Mouse (Mus musculus): ENCODE measurements around the gene Olfr1368. TPM values are rescaled to one million over a fixed set of nuclear protein-coding genes. Genes with fewer than 3 reads are reported as not detected.

Gene Olfr1368
- polyA plus RNA-seq, 1 experiment from 2014 or later: not detected

DNA sequence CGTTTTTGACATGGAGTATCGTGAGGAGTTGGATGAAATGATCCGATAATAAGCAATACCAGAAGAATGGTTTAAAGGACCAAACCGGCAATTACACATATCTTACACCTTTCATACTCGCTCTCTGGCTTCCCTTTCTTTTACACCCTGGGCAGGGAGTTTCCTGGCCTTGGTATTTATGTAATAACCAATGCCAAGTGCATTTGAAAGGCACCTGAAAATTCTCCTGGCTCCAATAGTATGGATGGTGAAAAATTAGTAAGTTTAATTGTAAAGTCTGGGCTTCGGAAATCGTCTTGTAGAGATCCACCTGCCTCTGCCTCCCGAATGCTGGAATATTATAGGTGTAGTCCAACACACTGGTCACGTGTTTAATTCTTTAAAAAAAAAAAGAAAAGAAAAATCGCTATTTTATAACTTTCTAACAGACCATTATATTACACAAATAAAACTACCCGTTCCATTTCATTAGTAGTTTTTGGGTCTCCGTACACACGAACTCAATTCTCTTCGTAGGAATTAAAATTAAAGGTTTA, 23.5 kb upstream of the Olfr1368 start:
- H3K27me3 ChIP-seq (ENCODE audit: control insufficient read depth, insufficient read depth, low read depth, low read length): no peaks in the 10 kb centered on the region
- H3K9me3 ChIP-seq (ENCODE audit: control insufficient read depth, low read length): no peaks in the 10 kb centered on the region
- 2% methylated on average over 14 of the region's 14 CpGs for WGBS
- H3K9ac ChIP-seq (ENCODE audit: low read length): peak overlapping the region; percentile 36
- no peak overlapping the region; the same call in 1 of the 2 replicates for H3K27ac ChIP-seq (ENCODE audit: low read length)
- no peaks in the 10 kb centered on the region for H3K36me3 ChIP-seq (ENCODE audit: control insufficient read depth, insufficient read depth, low read length)
- ATAC-seq (ENCODE audit: low read depth): no peak
- H3K4me1 ChIP-seq (replicated peaks; ENCODE audit: control insufficient read depth, insufficient read depth, low read length): peaks cover 10% of the 10 kb centered on the region; the same call in 1 of the 2 replicates
- H3K4me3 ChIP-seq (ENCODE audit: low read length): peak overlapping the region; percentile 51
- H3K4me2 ChIP-seq (ENCODE audit: low read depth, low read length): peak overlapping the region; percentile 75

DNA sequence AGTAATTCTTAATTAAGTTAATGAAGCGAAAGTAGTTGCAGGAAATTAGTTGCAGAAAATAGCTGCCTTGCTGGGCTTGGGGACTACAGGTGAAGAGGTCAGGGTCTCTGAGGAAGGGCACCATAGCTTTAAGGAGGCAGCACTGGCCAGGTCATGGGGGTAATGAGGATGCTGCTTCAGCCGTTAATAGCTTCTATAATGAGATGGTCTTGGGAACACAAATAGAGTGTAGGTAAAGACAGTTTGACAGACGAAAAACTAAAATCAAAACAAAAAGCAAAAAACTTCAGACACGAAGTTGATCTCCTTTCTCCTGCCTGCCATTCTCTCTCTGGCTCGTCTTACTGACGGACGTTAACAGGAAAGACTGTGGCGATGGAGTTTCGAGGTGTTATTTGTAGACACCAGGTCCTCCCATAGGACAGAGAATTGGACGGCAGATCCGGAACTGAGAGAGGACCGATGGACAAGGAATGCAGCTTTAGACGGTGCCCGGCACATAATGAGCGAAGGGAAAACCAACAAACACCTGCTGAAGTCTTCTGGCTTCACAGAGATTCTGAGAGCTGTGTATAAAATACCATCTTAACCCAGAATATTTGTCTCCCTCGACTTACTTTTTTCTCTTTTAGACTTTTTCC, 22.8 kb upstream of the Olfr1368 start:
- no peaks in the 10 kb centered on the region for H3K36me3 ChIP-seq (ENCODE audit: control insufficient read depth, insufficient read depth, low read length)
- no peaks in the 10 kb centered on the region for H3K9me3 ChIP-seq (ENCODE audit: control insufficient read depth, low read length)
- peak overlapping the region; percentile 36 for H3K9ac ChIP-seq (ENCODE audit: low read length)
- under 1% methylated on average over 16 of the region's 16 CpGs for WGBS
- peaks cover 10% of the 10 kb centered on the region; the same call in 1 of the 2 replicates for H3K4me1 ChIP-seq (replicated peaks; ENCODE audit: control insufficient read depth, insufficient read depth, low read length)
- H3K4me3 ChIP-seq (ENCODE audit: low read length): peak overlapping the region; percentile 51
- H3K27ac ChIP-seq (ENCODE audit: low read length): no peak overlapping the region; the same call in 1 of the 2 replicates
- peak overlapping the region; percentile 75 for H3K4me2 ChIP-seq (ENCODE audit: low read depth, low read length)
- H3K27me3 ChIP-seq (ENCODE audit: control insufficient read depth, insufficient read depth, low read depth, low read length): no peaks in the 10 kb centered on the region
- ATAC-seq (ENCODE audit: low read depth): no peak

DNA sequence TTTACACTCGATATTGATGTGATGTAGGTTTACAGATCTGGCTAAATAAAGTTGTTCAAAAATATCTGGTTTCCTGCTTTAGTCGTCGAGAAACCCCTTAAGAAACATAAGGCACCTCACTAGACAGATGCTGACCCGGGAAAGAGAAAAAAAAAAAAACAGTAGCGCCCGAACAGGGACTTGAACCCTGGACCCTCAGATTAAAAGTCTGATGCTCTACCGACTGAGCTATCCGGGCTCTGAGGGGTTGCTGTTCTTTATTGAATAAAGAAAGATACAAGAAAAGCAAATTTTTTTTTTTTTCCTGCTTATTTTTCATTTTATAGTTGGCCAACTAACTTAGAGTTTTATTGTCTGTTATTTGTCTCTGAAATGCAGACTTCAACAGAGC, 22.2 kb upstream of the Olfr1368 start:
- peak overlapping the region; percentile 51 for H3K4me3 ChIP-seq (ENCODE audit: low read length)
- peak; percentile 46; the same call in 1 of the 2 replicates for ATAC-seq (ENCODE audit: low read depth)
- H3K27ac ChIP-seq (ENCODE audit: low read length): no peak overlapping the region
- no peak overlapping the region for H3K9ac ChIP-seq (ENCODE audit: low read length)
- H3K4me1 ChIP-seq (replicated peaks; ENCODE audit: control insufficient read depth, insufficient read depth, low read length): peaks cover 5% of the 10 kb centered on the region; the same call in 1 of the 2 replicates
- 0% methylated on average over 8 of the region's 8 CpGs for WGBS
- H3K9me3 ChIP-seq (ENCODE audit: control insufficient read depth, low read length): no peaks in the 10 kb centered on the region
- H3K4me2 ChIP-seq (ENCODE audit: low read depth, low read length): peak overlapping the region; percentile 75
- H3K36me3 ChIP-seq (ENCODE audit: control insufficient read depth, insufficient read depth, low read length): no peaks in the 10 kb centered on the region
- no peaks in the 10 kb centered on the region for H3K27me3 ChIP-seq (ENCODE audit: control insufficient read depth, insufficient read depth, low read depth, low read length)

DNA sequence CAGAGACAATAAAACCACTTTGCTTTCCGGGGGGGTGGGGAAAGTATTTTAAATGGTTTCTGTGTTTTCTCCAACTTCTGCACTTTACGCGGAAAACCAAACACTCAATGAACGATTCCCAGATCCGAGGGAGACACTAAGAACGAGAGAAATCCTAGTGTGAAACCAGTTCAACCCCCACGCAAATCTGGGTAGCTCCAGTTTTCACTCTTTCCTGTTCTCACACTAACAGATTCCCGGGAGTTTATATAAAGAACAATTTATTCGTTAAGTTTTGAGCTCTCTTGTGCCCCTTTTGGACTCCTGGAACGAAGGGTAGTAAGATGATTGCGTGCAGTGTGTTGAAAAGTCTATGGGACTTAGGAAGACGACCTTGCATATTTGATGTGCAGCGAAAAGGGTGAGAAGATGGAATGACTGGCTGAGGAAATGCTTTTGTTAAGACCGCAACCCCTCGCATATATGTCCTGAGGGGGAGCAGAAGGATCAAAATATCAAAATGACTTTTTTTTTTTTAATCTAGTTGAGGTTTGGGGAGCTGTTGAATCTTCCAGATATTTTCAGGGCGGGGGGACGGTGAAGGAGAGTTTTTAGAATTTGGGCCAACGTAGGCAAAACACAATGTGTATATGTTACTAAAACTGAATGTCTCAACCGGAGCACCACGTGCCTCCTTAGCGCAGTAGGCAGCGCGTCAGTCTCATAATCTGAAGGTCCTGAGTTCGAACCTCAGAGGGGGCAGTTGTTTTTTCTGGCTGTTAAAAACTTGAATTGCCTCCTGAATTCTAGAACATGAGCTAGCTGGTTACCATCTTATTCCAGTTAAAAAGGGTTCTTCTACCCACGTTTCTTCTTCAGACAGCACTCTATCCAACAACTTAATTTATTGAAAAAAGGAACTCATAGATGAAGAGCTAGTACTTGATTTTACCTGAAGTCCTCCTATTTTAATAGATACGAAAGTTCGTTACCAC, 21.6 kb upstream of the Olfr1368 start:
- H3K9ac ChIP-seq (ENCODE audit: low read length): peak overlapping the region; percentile 41
- H3K4me1 ChIP-seq (replicated peaks; ENCODE audit: control insufficient read depth, insufficient read depth, low read length): peaks cover 5% of the 10 kb centered on the region; the same call in 1 of the 2 replicates
- peak overlapping the region; percentile 75 for H3K4me2 ChIP-seq (ENCODE audit: low read depth, low read length)
- peak overlapping the region; percentile 51 for H3K4me3 ChIP-seq (ENCODE audit: low read length)
- ATAC-seq (ENCODE audit: low read depth): peak; percentile 63
- peak overlapping the region; percentile 19; the same call in 1 of the 2 replicates for H3K27ac ChIP-seq (ENCODE audit: low read length)
- WGBS: under 1% methylated on average over 27 of the region's 27 CpGs
- H3K36me3 ChIP-seq (ENCODE audit: control insufficient read depth, insufficient read depth, low read length): no peaks in the 10 kb centered on the region
- H3K9me3 ChIP-seq (ENCODE audit: control insufficient read depth, low read length): no peaks in the 10 kb centered on the region
- H3K27me3 ChIP-seq (ENCODE audit: control insufficient read depth, insufficient read depth, low read depth, low read length): no peaks in the 10 kb centered on the region

DNA sequence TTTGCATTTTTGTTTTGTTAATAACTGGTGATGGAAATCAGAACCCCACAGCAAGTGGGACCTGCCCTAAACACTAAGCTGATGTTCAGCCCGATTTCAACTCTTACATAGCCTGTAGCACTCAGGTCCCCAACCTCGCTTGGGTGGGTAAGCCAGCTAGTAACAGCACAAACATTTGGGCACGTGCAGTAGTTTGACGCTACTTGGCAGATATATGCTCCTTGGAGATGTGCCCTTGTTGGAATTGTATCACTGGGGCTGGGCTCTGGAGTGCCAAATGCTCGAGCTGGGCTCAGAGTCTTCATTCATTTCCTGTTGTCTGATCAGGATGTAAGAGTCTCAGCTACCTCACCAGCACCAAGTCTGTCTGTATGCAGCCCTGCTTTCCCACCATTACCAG, 16.9 kb upstream of the Olfr1368 start:
- 54% methylated on average over 5 of the region's 5 CpGs for WGBS
- no peak overlapping the region for H3K4me2 ChIP-seq (ENCODE audit: low read depth, low read length)
- ATAC-seq (ENCODE audit: low read depth): no peak
- H3K36me3 ChIP-seq (ENCODE audit: control insufficient read depth, insufficient read depth, low read length): no peaks in the 10 kb centered on the region
- H3K4me3 ChIP-seq (ENCODE audit: low read length): no peak overlapping the region
- H3K27ac ChIP-seq (ENCODE audit: low read length): no peak overlapping the region
- H3K27me3 ChIP-seq (ENCODE audit: control insufficient read depth, insufficient read depth, low read depth, low read length): no peaks in the 10 kb centered on the region
- H3K9ac ChIP-seq (ENCODE audit: low read length): no peak overlapping the region
- peaks cover 5% of the 10 kb centered on the region; the same call in 1 of the 2 replicates for H3K4me1 ChIP-seq (replicated peaks; ENCODE audit: control insufficient read depth, insufficient read depth, low read length)
- H3K9me3 ChIP-seq (ENCODE audit: control insufficient read depth, low read length): no peaks in the 10 kb centered on the region

DNA sequence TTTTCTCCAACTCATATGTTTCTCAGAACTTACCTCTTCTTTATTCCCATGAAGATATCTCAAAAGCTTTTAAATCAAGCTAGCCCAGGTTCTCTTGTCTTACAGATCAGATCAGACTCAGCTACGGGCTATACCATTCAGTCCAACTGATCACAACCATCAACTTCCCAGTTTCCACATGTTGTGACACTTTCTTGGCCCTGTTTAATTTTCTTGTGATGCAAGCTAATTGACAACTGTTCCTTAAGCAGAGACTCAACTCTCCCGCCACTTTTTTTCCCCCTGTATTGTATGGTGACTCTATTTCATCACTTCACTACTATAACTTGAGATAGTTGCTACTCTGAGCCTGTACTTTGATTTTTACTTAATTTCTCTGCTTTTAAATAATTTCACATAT, 15.9 kb upstream of the Olfr1368 start:
- Histone ChIP-seq H3K9me3 (ENCODE audit: control insufficient read depth, low read length) (no peaks in the 10 kb centered on the region), H3K27me3 (ENCODE audit: control insufficient read depth, insufficient read depth, low read depth, low read length) (no peaks in the 10 kb centered on the region), H3K36me3 (ENCODE audit: control insufficient read depth, insufficient read depth, low read length) (no peaks in the 10 kb centered on the region), H3K4me3 (ENCODE audit: low read length) (peak overlapping the region; percentile 86), H3K4me1 (replicated peaks; ENCODE audit: control insufficient read depth, insufficient read depth, low read length) (peaks cover 5% of the 10 kb centered on the region; the same call in 1 of the 2 replicates), H3K9ac (ENCODE audit: low read length) (no peak overlapping the region), H3K27ac (ENCODE audit: low read length) (no peak overlapping the region), H3K4me2 (ENCODE audit: low read depth, low read length) (peak overlapping the region; percentile 93)
- ATAC-seq (ENCODE audit: low read depth): no peak
- WGBS: 35% methylated on average over 2 of the region's 2 CpGs

DNA sequence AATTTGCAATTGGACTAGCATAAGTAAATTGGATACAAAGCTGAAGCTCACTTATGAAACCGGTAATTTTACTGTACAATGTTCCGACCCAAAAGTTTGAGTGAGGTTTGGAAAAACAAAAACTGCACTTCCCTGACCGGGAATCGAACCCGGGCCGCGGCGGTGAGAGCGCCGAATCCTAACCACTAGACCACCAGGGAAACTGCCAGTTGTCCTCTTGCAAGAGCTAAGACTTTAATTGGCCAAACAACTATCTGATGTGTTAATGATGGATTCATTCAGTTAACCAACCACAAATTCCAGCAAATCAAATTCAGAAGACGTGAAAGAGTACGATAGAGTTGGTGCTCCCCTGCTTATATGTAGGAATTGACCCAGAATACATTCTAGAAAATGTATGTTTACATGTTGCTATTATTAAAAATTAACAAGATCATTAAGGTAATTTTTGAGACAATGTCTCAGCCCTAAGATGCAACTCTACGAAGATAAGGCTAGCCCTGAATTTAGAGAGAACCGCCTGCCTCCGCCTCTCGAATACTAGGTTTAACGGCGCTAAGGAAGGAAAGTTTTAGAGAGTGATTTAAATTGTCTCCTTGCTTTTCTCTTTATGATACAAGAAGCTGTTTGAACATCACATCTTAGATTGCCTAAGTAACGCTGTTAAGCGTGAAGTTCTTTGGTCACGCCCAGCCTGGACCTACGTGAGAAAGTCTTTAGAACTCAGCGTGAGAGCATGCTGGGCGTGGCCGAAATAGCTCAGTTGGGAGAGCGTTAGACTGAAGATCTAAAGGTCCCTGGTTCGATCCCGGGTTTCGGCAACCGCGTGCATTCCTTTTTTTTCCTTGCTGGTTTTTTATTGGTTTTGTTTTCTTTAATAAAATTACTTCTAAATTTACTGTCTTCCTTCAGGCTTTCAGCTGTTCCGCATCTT, 15.3 kb upstream of the Olfr1368 start:
- H3K27ac ChIP-seq (ENCODE audit: low read length): no peak overlapping the region
- H3K36me3 ChIP-seq (ENCODE audit: control insufficient read depth, insufficient read depth, low read length): no peaks in the 10 kb centered on the region
- peak overlapping the region; percentile 59 for H3K9ac ChIP-seq (ENCODE audit: low read length)
- peaks cover 5% of the 10 kb centered on the region; the same call in 1 of the 2 replicates for H3K4me1 ChIP-seq (replicated peaks; ENCODE audit: control insufficient read depth, insufficient read depth, low read length)
- peak overlapping the region; percentile 86 for H3K4me3 ChIP-seq (ENCODE audit: low read length)
- peak overlapping the region; percentile 93 for H3K4me2 ChIP-seq (ENCODE audit: low read depth, low read length)
- ATAC-seq (ENCODE audit: low read depth): peak; percentile 90
- no peaks in the 10 kb centered on the region for H3K27me3 ChIP-seq (ENCODE audit: control insufficient read depth, insufficient read depth, low read depth, low read length)
- under 1% methylated on average over 32 of the region's 32 CpGs for WGBS
- H3K9me3 ChIP-seq (ENCODE audit: control insufficient read depth, low read length): no peaks in the 10 kb centered on the region

DNA sequence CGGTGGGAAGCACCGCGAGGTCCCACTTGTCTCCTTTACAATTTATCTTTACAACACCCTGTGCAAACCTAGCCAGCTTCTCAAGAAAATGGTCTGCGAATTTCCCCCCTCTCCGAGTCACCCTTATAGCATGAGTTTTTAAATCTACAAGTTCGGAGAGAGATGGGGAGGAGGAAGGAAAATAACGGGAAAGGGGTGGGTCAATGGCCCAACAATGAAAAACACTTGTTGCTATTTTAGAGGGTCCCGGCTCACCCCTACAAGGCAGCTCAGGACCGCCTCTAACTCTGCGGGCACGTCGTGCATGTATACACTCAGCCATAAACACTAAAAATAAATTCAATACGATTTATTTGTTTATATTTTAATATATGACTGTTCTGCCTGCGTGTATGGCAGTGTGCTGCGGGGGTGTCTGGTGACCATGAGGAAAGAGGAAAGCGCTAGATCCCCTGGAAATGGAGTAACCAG, 14.4 kb upstream of the Olfr1368 start:
- ATAC-seq (ENCODE audit: low read depth): peak; percentile 7; the same call in 1 of the 2 replicates

More for the DNA sequence above, 14.4 kb upstream of the Olfr1368 start:
- Histone ChIP-seq H3K9ac (ENCODE audit: low read length) (peak overlapping the region; percentile 64), H3K4me1 (replicated peaks; ENCODE audit: control insufficient read depth, insufficient read depth, low read length) (peaks cover 5% of the 10 kb centered on the region; the same call in 1 of the 2 replicates), H3K36me3 (ENCODE audit: control insufficient read depth, insufficient read depth, low read length) (no peaks in the 10 kb centered on the region), H3K4me2 (ENCODE audit: low read depth, low read length) (peak overlapping the region; percentile 93), H3K9me3 (ENCODE audit: control insufficient read depth, low read length) (no peaks in the 10 kb centered on the region), H3K4me3 (ENCODE audit: low read length) (peak overlapping the region; percentile 86), H3K27ac (ENCODE audit: low read length) (no peak overlapping the region), H3K27me3 (ENCODE audit: control insufficient read depth, insufficient read depth, low read depth, low read length) (no peaks in the 10 kb centered on the region)
- WGBS: under 1% methylated on average over 16 of the region's 16 CpGs

All from lung, embryonic 16.5 days (tissue).